Mouse (Mus musculus) left cerebral cortex, adult 11 months (tissue): ENCODE measurements around the gene Fadd.

Experiments
- DNase-seq: peaks from one replicate; pipeline ENCODE4 v3.0.0; 2022; ENCODE audit warnings: low spot score

The Fadd gene

DNA sequence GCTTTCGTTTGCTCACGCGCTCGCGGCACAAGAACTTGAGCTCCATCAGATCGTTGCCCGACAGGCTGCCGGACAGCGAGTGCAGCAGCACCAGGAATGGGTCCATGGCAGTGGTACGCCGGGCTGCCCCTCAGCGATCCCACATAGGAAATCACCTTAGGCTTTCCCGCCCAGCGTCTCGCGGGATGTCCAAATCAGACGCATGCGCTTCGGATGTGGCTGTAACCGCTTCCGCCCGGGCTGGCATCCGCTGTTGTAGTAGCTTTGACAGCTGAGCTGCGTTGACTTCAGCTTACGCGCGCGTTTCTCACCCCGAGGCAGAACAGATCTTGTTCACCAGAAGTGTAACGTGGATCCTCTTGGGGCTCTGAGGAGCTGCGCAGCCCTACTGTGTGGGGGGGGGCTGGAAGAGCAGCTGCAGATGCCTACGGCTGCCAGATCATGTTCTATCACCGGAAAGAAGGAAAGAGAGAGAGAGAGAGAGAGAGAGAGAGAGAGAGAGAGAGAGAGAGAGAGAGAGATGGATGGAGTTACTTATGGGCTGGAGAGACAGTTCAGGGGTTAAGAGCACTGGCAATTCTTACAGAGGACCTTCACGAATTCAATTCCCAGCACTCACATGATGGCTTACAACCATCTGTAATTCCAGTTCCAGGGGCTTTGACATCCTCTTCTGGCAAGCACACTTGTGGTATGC lies at the start of gene Fadd:
Gene Fadd (minus strand): TSS at position 180 of the 697 bp plus-strand sequence.
- DNase-seq, result peak; percentile 88

DNA sequence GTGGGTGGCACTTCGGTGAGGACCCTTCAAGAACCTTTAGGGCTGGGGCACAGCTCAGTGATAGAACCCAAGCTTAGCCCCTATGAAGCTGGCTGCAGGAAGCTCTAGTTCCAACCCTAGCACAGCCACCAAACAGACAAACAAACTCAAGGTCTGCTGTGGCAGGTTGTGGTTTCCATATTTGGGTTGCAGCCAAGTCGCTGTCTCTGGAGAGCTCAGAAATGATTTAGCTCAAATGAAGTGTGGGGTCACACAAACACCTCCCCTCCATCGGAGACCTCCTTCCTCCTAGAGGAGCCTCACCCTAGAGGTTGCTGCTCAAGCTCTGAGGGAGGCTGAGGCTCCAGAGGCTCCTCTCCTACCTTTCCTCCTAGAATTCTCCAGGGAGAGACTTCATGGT lies 48.4 kb upstream of the Fadd start:
- no peak for DNase-seq

DNA sequence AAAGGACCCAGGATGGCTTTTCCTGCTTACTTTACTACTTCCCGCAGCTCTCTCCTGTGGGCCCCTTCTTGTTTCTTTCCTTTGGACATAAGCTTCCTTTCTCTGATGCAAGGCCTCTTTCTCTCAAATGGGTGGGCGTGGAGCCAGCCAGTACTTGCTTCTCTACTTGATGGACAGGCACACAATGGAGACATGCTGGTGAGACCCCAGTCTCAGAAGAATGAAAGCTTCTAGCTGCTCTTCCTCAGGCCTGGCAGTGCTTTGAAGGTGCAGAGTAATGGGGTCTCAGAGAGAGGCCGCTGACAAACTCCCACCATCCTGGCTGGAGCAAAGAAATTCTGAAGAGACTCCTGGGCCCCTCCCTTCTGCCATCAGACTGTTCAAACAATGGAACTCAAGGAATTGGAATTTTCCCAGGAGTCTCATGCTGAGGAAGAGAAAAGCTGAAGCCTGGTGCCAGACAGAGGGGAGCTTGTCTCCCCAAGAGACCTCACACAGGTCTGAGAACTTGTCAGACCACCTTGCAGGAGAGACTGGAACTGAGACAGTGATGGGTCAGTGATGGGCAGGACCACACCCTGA lies 46.2 kb upstream of the Fadd start:
- DNase-seq, result no peak

DNA sequence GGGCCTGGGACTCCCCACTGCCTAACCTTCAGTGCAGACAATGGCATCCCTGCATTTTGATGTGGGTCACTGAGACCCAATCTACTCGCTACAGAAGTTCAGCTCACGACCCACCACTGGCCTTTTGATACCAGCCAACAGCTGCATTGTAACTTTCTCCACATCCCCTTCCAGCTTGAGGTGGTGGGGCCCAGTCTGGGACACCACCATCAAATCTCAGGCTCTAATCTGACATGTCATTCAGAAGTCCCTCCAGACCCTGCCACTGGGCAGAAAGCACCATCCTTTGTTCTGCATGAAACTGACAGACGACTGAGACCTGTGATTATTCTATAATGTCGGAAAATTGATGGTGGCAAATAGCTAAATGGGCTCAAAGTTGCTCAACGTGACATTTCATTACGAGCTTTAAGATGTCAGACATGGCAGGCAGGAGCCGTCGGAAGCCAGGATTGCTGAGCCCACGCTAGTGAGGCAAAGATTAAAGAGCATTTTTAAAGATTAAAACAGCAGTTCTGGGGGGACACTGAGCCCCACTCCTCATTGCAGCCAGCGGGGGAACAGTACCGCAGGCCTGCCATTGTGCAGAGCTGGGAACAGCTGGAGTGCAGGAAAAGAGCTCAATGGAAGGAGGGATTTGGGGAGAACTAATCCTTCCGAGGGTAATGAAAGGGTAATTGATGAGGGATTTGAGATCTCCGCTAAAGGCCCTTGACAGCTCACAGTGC lies 45.5 kb upstream of the Fadd start:
- no peak for DNase-seq

DNA sequence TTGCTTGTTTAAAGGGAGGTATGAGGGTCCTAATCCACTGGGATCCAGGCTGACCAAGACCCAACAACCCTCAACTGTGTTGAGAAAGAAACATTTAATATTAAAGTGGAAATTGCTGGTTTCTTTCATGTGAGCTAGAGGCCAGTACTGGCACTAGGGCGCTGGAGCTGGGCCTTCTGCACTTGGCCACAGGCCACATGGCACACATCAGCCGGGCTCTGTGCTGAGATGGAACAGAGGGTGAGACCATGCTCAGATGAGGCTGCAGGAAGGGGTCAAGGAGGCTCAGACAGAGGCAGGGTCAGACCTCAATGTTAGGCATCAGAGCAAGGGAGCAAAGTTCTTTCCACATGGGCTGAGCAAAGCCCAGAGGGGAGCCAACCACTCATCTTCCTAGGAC lies 43.8 kb upstream of the Fadd start:
- DNase-seq, result no peak

DNA sequence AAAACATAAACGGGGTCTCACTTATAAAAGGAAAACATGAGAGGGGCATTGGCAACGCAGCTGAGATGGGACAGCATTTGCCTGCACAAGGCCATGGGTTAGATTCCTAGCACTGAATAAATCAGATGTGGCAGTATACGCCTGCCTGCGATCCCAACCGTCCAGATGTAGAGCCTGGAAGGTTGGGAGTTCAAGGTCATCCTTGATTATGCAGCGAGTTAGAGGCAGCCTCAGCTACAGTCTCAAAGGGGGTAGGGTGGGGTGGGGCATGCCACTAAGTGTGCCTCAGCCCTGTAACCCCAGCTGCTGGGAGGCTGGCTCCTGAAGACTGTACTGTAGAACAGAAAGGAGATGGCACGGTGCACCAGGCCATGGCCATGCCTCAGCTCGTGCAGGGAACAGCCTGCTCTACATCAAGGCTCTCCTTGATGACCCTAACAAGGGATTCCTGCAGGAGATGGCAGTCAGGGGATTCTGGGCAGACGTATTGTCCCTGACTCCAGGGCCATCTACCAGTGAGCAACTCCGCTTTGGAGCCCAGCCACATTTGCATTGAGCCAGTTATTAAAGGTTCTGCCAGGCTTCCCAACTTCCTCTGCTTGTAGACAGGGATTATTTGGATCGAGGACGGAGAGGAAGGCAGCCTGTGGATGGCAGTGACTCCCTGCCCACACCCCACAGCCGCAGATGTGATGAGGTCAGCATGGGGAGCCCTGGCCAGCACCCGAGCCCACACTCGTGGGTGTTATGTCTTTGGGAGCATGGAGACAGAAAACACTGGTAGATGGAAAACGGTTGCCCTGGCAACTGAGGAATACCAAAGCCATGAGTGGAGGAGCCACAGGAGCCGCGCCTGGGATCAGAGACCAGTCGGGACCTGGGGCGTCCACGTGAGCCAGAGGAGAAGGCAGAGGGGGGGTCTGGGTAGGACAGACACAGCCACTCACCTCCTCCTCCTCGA lies 38.7 kb upstream of the Fadd start:
- DNase-seq, result no peak

DNA sequence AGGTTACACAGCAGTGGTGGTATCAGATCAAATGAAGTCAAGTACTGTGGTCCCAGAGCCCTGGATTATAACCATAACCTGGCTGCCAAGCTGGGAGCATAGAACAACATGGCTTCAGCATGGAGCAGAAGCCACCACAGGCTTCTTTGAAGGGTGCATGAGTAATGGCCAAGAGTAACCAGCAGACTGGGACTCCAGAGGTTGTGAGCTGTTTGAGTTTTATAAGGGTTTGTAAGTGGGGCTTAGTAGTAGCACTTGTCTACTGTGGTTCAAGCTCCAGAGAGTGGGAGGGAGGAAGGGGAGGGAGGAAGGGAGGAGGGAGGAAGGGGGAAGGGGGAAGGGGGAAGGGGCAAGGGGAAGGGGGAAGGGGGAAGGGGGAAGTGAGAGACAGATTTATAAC lies 38.1 kb upstream of the Fadd start:
- no peak for DNase-seq

DNA sequence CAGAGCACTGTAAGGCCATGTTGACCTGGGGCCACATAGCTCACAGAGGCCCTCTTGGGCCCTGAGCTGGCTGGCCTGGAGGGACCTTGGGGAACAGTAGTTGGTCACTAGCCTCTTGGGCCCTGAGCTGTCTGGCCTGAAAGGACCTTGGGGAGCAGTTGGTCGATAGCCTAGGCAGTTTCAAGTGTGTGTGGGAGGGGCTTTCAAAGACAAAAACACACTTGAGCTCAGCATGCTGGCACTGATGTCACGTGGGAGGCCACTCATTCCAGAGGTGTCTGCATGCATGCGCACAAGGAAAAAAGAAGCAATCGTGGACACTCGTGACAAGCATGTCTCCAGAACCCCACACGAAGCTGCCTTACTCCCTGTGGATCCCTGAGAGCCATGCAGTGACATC lies 33.1 kb upstream of the Fadd start:
- no peak for DNase-seq

DNA sequence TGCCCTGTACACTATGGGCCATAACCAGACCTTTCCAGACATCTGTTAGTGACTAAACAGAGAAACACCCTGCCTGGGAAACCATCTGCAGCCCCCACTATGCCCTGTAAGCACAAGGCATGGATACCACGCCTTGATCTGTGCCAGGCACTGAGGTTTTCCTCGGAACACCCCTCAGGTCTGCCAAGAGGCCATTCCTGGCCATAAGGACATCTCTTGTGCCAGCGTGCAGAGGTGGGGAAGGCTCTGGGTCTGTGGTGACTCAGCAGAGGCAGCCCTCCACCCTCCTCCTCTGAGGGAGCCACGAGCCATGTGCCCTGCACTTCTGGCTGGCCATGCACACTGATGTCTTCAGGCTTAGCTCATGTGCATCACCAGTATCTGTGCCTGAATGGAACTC lies 30.6 kb upstream of the Fadd start:
- DNase-seq, result no peak

DNA sequence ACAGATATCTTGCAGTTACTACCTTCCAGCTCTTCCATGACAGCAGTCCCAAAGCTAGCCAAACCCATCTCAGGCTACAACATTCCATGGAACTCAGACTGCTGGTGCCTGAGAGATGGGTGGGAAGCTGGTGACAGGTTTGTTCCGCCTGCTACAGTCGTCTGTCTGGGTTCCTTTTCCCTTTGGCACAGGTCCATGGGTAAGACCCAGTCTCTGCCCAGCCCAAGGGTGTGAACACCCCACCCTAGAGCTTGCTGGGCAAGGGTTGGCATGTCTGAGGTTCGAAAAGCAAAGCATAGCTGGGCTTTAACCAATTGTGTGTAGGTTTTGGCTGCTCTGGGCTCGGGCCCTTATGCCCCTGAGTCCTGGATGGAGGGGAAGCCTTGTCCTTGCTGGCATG lies 30.1 kb upstream of the Fadd start:
- no peak for DNase-seq

DNA sequence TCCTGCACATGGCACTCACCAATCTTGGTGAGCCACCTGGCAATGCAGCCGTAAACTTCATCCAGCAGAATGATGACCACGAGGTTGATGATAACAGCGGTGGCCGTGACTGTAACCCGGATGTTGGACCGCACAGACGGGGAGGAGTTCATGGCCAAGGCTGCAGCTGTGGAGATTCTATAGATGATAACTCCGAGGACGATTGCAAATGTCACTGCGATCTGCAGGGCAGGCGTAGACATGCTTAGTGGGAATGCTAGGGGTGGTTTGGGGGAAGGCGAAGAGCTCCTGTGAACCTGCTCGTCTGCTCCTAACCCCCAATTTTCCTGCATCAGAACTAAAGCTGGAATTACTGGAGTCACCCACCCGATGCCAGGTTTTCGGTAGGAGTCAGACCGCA lies 29.3 kb upstream of the Fadd start:
- DNase-seq, result no peak

DNA sequence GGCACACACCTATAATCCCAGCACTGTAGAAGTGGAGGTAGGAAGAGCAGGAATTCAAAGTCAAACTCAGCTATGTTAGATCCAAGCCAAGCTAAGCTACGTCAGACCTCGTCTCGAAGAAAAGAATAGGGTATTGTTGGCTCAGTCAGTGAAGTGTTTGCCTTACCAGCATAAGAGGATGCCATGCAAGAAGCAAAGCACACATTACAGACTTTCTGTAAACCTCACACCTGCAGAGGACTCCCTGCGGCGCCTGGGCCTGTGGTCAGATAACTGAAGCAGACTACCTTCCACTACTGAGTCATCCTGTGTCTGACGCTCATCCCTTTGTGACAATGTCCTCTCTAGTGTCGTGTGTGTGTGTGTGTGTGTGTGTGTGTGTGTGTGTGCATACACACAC lies 27.3 kb upstream of the Fadd start:
- DNase-seq, result no peak

DNA sequence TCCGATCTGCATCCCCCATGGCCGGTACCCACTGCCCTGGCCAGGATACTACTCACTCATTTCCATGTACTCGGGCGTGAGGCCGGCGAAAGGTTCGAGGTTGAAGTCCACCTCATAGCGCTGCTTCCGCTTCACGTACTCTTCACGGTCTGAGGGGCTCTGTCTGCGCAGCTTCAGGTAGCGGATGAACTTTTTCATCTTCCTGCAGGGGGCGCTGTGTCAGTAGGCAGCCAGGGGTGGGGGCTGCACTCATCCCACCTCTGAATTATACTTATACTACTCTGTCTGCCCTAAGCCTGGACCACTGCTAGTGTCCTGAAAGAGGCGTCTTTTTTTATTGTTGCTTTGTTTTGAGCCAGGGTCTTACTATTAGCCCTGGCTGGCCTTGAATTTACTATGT lies 25.6 kb upstream of the Fadd start:
- DNase-seq, result no peak

DNA sequence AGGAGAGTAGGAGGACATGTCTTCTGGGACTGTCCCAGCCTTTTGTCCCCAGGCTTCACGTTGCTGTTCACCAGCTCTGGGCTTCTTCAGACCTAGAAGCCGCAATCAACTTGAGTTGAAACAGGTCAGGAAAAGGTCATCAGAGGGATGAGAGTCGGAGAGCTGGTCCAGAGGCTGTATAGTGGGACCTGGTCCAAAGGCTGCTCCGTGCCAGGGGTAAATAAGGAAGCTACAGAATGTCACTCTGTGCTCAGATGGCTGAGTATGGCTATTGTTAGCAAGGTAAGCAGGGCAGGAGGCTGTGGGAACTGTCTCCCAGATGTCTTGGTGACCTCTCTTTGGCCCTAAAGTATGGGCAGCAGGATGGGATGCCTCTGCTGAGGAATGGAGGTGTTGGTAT lies 22.5 kb upstream of the Fadd start:
- no peak for DNase-seq

DNA sequence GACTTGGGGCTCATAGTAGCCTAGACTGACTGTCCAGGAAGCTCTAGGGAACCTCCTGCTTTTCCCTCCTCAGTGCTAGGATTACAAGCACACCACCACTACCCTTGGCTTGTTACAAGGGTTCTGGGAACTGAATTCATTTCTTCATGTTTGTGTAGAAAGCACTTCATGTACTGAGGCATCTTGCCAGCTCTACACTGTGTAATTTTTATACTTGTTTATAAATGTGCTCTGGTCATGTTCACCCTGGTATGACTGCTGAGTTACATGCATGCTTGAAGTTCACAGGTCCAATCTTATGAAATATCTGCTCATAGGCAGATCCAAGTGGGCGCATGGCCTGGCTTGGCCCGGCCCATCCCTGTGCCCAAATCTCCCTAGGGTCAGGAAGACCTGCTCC lies 22.0 kb upstream of the Fadd start:
- no peak for DNase-seq

DNA sequence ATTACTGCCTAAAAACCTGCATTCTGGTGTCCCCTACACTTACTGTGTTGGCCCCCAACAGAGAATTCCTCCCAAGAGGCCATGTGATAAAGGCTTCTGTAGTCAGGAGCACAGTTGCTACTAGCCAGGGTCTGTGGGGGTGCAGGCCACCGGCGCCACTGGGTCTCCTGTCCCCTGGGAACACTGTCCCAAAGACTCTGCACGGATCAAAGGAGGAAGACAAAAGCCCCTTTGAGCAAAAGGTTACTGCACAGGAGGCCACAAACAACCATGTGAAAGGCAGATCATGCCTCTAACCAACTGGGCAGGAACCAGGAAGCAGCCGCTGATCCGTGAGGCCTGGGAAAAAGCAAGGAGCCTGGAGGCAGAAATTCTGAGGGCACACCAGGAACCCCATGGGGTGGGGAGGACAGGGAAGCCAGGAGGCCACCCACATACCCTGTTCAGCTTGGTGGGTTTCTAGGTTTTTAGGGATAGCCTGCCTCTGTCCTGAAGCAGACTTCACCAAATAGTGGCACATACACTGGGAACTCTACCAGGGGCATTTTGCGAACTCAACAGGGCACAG lies 18.2 kb upstream of the Fadd start:
- DNase-seq, result no peak

DNA sequence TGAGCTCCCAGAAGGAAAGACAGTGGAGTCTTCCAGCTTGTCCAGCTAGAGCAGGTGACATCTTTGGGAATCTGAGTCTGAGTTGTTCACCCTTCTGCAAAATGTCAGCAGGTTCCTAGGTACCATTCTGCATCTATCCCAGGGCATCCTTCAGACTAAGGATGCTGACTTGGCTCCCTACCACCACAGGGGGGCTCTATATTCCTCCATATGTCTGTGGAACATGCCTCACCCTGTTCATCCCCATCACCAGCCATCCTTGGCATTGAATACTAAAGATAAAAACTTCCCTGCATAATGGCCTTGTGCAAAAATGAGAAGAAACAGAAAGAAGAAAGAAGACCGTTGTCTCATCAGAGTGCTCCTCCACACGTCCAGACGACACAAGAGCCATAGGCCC lies 7.2 kb upstream of the Fadd start:
- DNase-seq, result no peak

DNA sequence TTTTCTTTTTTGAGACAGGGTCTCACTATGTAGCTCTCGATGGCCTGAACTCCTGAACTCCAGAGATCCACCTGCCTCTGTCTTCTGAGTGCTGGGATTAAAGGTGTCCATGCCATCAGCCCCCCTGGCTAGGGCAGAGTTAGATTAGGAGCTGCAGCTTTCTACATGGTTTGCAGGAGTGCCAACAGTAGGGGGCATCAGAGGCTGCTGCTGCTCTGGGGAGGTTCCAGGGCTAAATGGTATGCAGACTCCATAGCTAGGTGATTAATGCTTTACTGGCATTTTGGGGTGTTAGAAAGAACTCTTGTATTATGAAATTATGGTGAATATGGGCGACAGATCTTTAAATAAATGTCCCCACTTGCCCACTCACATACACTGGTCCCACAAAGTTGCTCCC lies 5.0 kb upstream of the Fadd start:
- DNase-seq, result no peak

DNA sequence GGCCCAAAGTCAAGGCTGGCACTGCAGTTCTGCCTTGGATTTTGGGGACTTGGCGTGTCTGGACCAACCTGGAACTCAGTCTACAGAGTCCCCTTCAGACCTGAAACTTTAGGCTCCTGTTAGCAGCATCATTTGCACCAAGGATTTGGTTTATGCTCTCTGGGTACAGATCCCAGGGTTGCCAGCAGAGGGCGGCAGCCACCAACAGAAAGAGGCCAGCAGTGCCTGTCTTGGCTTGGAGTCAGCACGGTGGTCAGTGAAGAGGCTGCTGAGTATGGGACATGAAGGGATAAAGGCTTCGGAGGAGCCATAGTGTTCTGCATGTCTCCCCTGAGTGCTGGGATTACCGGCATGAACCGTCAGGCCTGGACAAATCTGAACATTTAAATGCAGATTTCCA lies 3.4 kb upstream of the Fadd start:
- DNase-seq, result no peak

DNA sequence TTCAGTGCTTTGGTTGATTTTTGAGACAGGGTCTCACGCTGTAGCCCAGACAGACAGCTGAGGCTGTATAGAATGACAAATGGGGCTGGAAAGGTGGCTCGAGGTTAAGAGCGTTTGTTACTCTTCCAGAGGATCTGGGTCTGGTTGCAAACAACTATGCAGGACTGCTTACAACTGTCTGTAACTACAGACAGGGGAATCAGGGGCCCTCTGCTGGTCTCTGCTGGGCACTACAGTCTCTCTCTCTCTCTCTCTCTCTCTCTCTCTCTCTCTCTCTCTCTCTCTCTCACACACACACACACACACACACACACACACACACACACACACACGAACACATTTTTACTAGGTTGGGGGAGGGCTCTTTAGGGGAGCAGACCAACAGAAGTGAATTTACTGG lies 1.4 kb upstream of the Fadd start:
- no peak for DNase-seq

DNA sequence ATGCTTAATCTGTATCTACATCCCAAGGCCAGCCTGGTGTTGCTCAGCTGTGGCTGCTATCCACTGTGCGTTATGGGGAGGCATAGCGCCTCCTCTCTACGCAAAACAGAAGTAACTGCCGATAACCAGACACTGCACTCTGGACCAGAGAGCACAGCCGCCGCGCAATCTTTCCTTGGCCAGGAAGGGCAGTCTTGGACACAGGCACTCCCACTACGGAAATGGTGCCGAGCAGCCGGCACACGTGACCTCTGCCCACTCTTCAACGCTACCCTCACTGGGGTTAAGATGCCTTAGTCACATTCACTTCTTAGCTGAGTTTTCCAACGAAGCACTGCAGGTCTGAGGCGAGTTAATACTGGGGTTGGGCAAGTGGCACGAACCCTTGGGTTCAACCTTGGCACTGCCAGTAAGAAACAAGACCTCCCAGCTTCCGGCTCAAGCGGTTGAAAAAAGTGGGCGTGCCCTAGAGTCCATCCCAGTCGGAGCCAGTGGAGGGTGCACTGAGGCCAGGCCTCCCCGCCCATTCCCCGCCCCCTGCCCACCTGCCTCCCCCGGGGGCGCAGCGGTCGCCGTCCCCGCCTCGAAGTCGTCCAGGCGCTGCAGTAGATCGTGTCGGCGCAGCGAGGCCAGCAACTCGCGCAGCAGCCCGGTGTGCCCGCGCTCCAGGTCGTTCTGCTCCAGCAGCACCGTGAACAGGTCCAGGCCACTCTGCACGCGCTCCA lies 542 bp downstream of the Fadd start:
- DNase-seq, result peak; percentile 47

DNA sequence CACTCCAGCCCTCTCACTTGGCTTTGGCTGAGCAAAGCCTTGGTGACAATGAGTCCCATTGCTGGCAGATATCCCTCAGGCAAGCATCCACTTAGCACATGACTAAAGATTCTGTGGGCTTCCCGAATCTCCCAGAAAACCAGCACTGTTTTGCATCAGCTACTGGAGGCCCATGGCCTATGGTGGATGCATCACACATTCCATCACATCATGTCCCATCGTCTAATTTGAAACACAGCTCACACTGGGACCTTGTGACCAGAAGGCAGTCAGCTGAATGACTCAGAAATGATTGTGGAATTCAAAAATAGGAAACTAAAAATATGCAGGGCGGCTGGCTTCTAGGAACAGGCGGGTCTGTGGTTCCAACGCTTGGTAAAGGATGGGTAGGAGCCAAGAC lies 4.4 kb downstream of the Fadd start:
- DNase-seq, result no peak
